Mouse (Mus musculus): ENCODE results near the gene Irgc1. TPM values are rescaled to one million over a fixed set of nuclear protein-coding genes. Genes with fewer than 3 reads are reported as not detected.
A peak's percentile ranks its signal among the peaks of the same experiment; 100 is the strongest.

The Irgc1 gene
- polyA plus RNA-seq, 1 experiment from 2014 or later = not detected

GRCm38 (mm10) chr7:24446697-24447340, 5.3 kb downstream of the Irgc1 start:
- Histone ChIP-seq H3K4me3 (ENCODE audit: control insufficient read depth in 1 of 2, insufficient read depth in 1 of 2, low read depth in 1 of 2, low read length in 2 of 2) (no peak overlapping the region), H3K36me3 (ENCODE audit: control insufficient read depth, insufficient read depth, low read length) (no peaks in the 10 kb centered on the region)
- 61% methylated on average over 7 of the region's 7 CpGs for WGBS

GRCm38 (mm10) chr7:24445266-24445926, 6.7 kb downstream of the Irgc1 start:
- WGBS = 86% methylated on average over 9 of the region's 9 CpGs
- H3K4me3 ChIP-seq (ENCODE audit: control insufficient read depth in 1 of 2, insufficient read depth in 1 of 2, low read depth in 1 of 2, low read length in 2 of 2) = no peak overlapping the region
- no peak for ATAC-seq (ENCODE audit: insufficient number of reproducible peaks, insufficient read depth, low FRiP score, low read depth)
- H3K36me3 ChIP-seq (ENCODE audit: control insufficient read depth, insufficient read depth, low read length) = no peaks in the 10 kb centered on the region
- H3K9ac ChIP-seq (ENCODE audit: low read length) = no peak overlapping the region
- no peaks in the 10 kb centered on the region for H3K27me3 ChIP-seq (ENCODE audit: control insufficient read depth, insufficient read depth, low read length)
- no peak overlapping the region for H3K27ac ChIP-seq (replicated peaks in 1 of 2; ENCODE audit: control insufficient read depth in 1 of 2, insufficient read depth in 1 of 2, low read depth in 2 of 2, low read length in 2 of 2)
- peaks cover 0 to 2% of the 10 kb centered on the region in 2 experiments; a peak in 1 of 4 replicates for H3K4me1 ChIP-seq (ENCODE audit: control insufficient read depth in 2 of 2, insufficient read depth in 2 of 2, low read length in 2 of 2)
- no peak overlapping the region for H3K4me2 ChIP-seq (ENCODE audit: low read length)
- no peaks in the 10 kb centered on the region for H3K9me3 ChIP-seq (ENCODE audit: control insufficient read depth, low read length)

More at GRCm38 (mm10) chr7:24446697-24447340, 5.3 kb downstream of the Irgc1 start:
- no peaks in the 10 kb centered on the region for H3K9me3 ChIP-seq (ENCODE audit: control insufficient read depth, low read length)
- no peaks in the 10 kb centered on the region for H3K27me3 ChIP-seq (ENCODE audit: control insufficient read depth, insufficient read depth, low read length)
- no peak overlapping the region for H3K9ac ChIP-seq (ENCODE audit: low read length)
- no peak overlapping the region for H3K27ac ChIP-seq (replicated peaks in 1 of 2; ENCODE audit: control insufficient read depth in 1 of 2, insufficient read depth in 1 of 2, low read depth in 2 of 2, low read length in 2 of 2)
- no peak overlapping the region for H3K4me2 ChIP-seq (ENCODE audit: low read length)
- no peaks in the 10 kb centered on the region for H3K4me1 ChIP-seq (ENCODE audit: control insufficient read depth in 2 of 2, insufficient read depth in 2 of 2, low read length in 2 of 2)
- ATAC-seq (ENCODE audit: insufficient number of reproducible peaks, insufficient read depth, low FRiP score, low read depth) = no peak

GRCm38 (mm10) chr7:24442313-24442712, 9.8 kb downstream of the Irgc1 start:
- Histone ChIP-seq H3K36me3 (ENCODE audit: control insufficient read depth, insufficient read depth, low read length) (no peaks in the 10 kb centered on the region), H3K9ac (ENCODE audit: low read length) (no peak overlapping the region), H3K4me3 (ENCODE audit: control insufficient read depth in 1 of 2, insufficient read depth in 1 of 2, low read depth in 1 of 2, low read length in 2 of 2) (no peak overlapping the region), H3K4me2 (ENCODE audit: low read length) (no peak overlapping the region), H3K9me3 (ENCODE audit: control insufficient read depth, low read length) (no peaks in the 10 kb centered on the region), H3K4me1 (ENCODE audit: control insufficient read depth in 2 of 2, insufficient read depth in 2 of 2, low read length in 2 of 2) (peaks cover 6 to 8% of the 10 kb centered on the region in 2 experiments; a peak in 2 of 4 replicates), H3K27me3 (ENCODE audit: control insufficient read depth, insufficient read depth, low read length) (no peaks in the 10 kb centered on the region), H3K27ac (replicated peaks in 1 of 2; ENCODE audit: control insufficient read depth in 1 of 2, insufficient read depth in 1 of 2, low read depth in 2 of 2, low read length in 2 of 2) (no peak overlapping the region)
- 50% methylated on average over 8 of the region's 8 CpGs for WGBS
- no peak for ATAC-seq (ENCODE audit: insufficient number of reproducible peaks, insufficient read depth, low FRiP score, low read depth)

GRCm38 (mm10) chr7:24441785-24442184, 10.3 kb downstream of the Irgc1 start:
- Histone ChIP-seq H3K4me1 (ENCODE audit: control insufficient read depth in 2 of 2, insufficient read depth in 2 of 2, low read length in 2 of 2) (peaks cover 6 to 8% of the 10 kb centered on the region in 2 experiments; a peak in 2 of 4 replicates), H3K27ac (replicated peaks in 1 of 2; ENCODE audit: control insufficient read depth in 1 of 2, insufficient read depth in 1 of 2, low read depth in 2 of 2, low read length in 2 of 2) (no peak overlapping the region), H3K4me2 (ENCODE audit: low read length) (no peak overlapping the region), H3K4me3 (ENCODE audit: control insufficient read depth in 1 of 2, insufficient read depth in 1 of 2, low read depth in 1 of 2, low read length in 2 of 2) (no peak overlapping the region), H3K9me3 (ENCODE audit: control insufficient read depth, low read length) (no peaks in the 10 kb centered on the region), H3K27me3 (ENCODE audit: control insufficient read depth, insufficient read depth, low read length) (no peaks in the 10 kb centered on the region), H3K9ac (ENCODE audit: low read length) (no peak overlapping the region), H3K36me3 (ENCODE audit: control insufficient read depth, insufficient read depth, low read length) (no peaks in the 10 kb centered on the region)
- 15% methylated on average over 1 of the region's 1 CpGs for WGBS
- ATAC-seq (ENCODE audit: insufficient number of reproducible peaks, insufficient read depth, low FRiP score, low read depth) = no peak

- H3K27me3 ChIP-seq (ENCODE audit: control insufficient read depth, insufficient read depth, low read length) = no peaks in the 10 kb centered on the region
- no peak overlapping the region for H3K9ac ChIP-seq (ENCODE audit: low read length)
- H3K4me2 ChIP-seq (ENCODE audit: low read length) = no peak overlapping the region
- no peaks in the 10 kb centered on the region for H3K9me3 ChIP-seq (ENCODE audit: control insufficient read depth, low read length)
- H3K4me3 ChIP-seq (ENCODE audit: control insufficient read depth in 1 of 2, insufficient read depth in 1 of 2, low read depth in 1 of 2, low read length in 2 of 2) = no peak overlapping the region
- no peak for ATAC-seq (ENCODE audit: insufficient number of reproducible peaks, insufficient read depth, low FRiP score, low read depth)
- H3K4me1 ChIP-seq (ENCODE audit: control insufficient read depth in 2 of 2, insufficient read depth in 2 of 2, low read length in 2 of 2) = peaks cover 6 to 8% of the 10 kb centered on the region in 2 experiments; a peak in 2 of 4 replicates
- no peaks in the 10 kb centered on the region for H3K36me3 ChIP-seq (ENCODE audit: control insufficient read depth, insufficient read depth, low read length)
- 52% methylated on average over 7 of the region's 7 CpGs for WGBS
- no peak overlapping the region for H3K27ac ChIP-seq (replicated peaks in 1 of 2; ENCODE audit: control insufficient read depth in 1 of 2, insufficient read depth in 1 of 2, low read depth in 2 of 2, low read length in 2 of 2)
These were observed 12.2 kb downstream of the Irgc1 start for GRCm38 (mm10) chr7:24439891-24440290.

- H3K4me2 ChIP-seq (ENCODE audit: low read length) = no peak overlapping the region
- H3K4me1 ChIP-seq (ENCODE audit: control insufficient read depth in 2 of 2, insufficient read depth in 2 of 2, low read length in 2 of 2) = peaks cover 6 to 8% of the 10 kb centered on the region in 2 experiments; a peak in 2 of 4 replicates
- ATAC-seq (ENCODE audit: insufficient number of reproducible peaks, insufficient read depth, low FRiP score, low read depth) = no peak
- no peak overlapping the region for H3K9ac ChIP-seq (ENCODE audit: low read length)
- 87% methylated on average over 6 of the region's 6 CpGs for WGBS
- H3K9me3 ChIP-seq (ENCODE audit: control insufficient read depth, low read length) = no peaks in the 10 kb centered on the region
- H3K4me3 ChIP-seq (ENCODE audit: control insufficient read depth in 1 of 2, insufficient read depth in 1 of 2, low read depth in 1 of 2, low read length in 2 of 2) = no peak overlapping the region
- no peaks in the 10 kb centered on the region for H3K27me3 ChIP-seq (ENCODE audit: control insufficient read depth, insufficient read depth, low read length)
- H3K27ac ChIP-seq (replicated peaks in 1 of 2; ENCODE audit: control insufficient read depth in 1 of 2, insufficient read depth in 1 of 2, low read depth in 2 of 2, low read length in 2 of 2) = no peak overlapping the region
- no peaks in the 10 kb centered on the region for H3K36me3 ChIP-seq (ENCODE audit: control insufficient read depth, insufficient read depth, low read length)
These were observed 12.9 kb downstream of the Irgc1 start for GRCm38 (mm10) chr7:24439191-24439590.

GRCm38 (mm10) chr7:24437981-24438380, 14.1 kb downstream of the Irgc1 start:
- peaks cover 6 to 8% of the 10 kb centered on the region in 2 experiments; a peak in 2 of 4 replicates for H3K4me1 ChIP-seq (ENCODE audit: control insufficient read depth in 2 of 2, insufficient read depth in 2 of 2, low read length in 2 of 2)
- peak overlapping the region; percentile 5; the same call in 1 of the 2 replicates for H3K4me2 ChIP-seq (ENCODE audit: low read length)
- H3K9me3 ChIP-seq (ENCODE audit: control insufficient read depth, low read length) = no peaks in the 10 kb centered on the region
- H3K36me3 ChIP-seq (ENCODE audit: control insufficient read depth, insufficient read depth, low read length) = no peaks in the 10 kb centered on the region
- H3K27me3 ChIP-seq (ENCODE audit: control insufficient read depth, insufficient read depth, low read length) = peaks cover 11% of the 10 kb centered on the region
- ATAC-seq (ENCODE audit: insufficient number of reproducible peaks, insufficient read depth, low FRiP score, low read depth) = no peak
- H3K4me3 ChIP-seq (ENCODE audit: control insufficient read depth in 1 of 2, insufficient read depth in 1 of 2, low read depth in 1 of 2, low read length in 2 of 2) = no peak overlapping the region
- WGBS = 31% methylated on average over 10 of the region's 10 CpGs
- H3K27ac ChIP-seq (replicated peaks in 1 of 2; ENCODE audit: control insufficient read depth in 1 of 2, insufficient read depth in 1 of 2, low read depth in 2 of 2, low read length in 2 of 2) = peak overlapping the region; percentile 31 to 60; a peak in 3 of 4 replicates
- H3K9ac ChIP-seq (ENCODE audit: low read length) = no peak overlapping the region
